Mouse (Mus musculus): ENCODE data around the gene Phlpp1.

GRCm38 (mm10) chr1:106321432-106322126 is 150.0 kb downstream of the Phlpp1 start:
- TF ChIP-seq CTCF (IDR thresholded peaks at IDR 0.05; ENCODE audit: low read depth, low read length) (no peak), POLR2A (IDR thresholded peaks at IDR 0.05; ENCODE audit: extremely low read depth, insufficient read depth, low read length) (no peak)

Data from liver, adult 2 months (tissue).